Mouse (Mus musculus): ENCODE measurements around the gene E2f8. TPM values are rescaled to one million over a fixed set of nuclear protein-coding genes. Genes with fewer than 3 reads are reported as not detected.

E2f8 gene
- polyA plus RNA-seq, 1 experiment: 4.8 TPM

GRCm38 (mm10) chr7:48917463-48917862 is 36.1 kb upstream of the E2f8 start:
- Histone ChIP-seq H3K4me1 (ENCODE audit: control insufficient read depth, insufficient read depth, insufficient read length, low read length) (peaks cover 4% of the 10 kb centered on the region; the same call in 1 of the 2 replicates), H3K4me3 (ENCODE audit: low read depth, low read length) (no peak overlapping the region)
- 25% methylated on average over 5 of the region's 5 CpGs for WGBS

DNA sequence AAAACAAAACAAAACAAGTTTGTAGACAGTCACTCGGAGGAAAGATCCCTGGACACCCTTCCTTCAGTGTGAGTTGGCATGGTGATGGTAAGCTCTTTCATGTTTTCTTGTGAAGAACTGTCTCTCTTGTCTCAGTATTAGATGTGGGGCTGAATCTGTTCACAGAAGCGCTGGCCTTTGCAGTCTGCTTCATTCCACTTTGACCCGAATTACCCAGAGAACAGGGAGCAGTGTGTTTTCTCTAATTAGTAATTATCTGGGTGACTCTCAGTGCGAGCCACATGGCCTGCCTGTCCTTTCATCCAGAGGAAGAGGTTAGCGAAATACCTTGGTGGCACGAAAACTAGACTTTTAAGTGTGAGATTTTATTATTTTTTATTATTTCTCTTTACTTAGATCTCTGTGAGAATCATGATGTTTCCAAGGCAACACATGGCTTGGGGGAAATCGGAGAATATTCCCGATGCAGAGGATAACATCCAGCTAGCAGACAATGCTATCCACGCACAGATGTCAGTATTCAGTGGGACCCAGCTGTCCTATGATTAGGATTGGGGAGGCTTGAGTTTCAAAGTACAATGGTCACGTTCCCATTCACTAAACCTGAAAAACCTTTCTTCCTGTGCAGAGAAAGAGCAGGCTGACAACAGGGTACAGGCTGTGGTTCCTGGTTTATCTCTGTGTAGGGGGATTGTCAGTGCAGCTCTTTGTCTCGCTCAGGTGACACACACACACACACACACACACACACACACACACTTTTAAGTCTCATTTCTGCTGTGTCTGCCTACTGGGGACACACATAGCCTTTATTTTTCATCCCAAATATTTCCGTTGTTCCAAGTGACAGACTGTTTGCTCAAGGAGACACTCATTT is 33.5 kb upstream of the E2f8 start:
- TF ChIP-seq CTCF (IDR thresholded peaks at IDR 0.05; ENCODE audit: extremely low read depth, insufficient read length, insufficient replicate concordance, low read depth, low read length) (no peak), POLR2A (IDR thresholded peaks at IDR 0.05; ENCODE audit: low read depth, low read length) (no peak)

More at GRCm38 (mm10) chr7:48917463-48917862, 36.1 kb upstream of the E2f8 start:
- H3K27me3 ChIP-seq (ENCODE audit: control insufficient read depth, insufficient read depth, low read length): no peaks in the 10 kb centered on the region
- H3K27ac ChIP-seq (ENCODE audit: insufficient read depth, low read depth, low read length): no peak overlapping the region
- no peak for TF ChIP-seq POLR2A (IDR thresholded peaks at IDR 0.05; ENCODE audit: low read depth, low read length)
- no peak for TF ChIP-seq CTCF (IDR thresholded peaks at IDR 0.05; ENCODE audit: extremely low read depth, insufficient read length, insufficient replicate concordance, low read depth, low read length)
- no peaks in the 10 kb centered on the region for H3K36me3 ChIP-seq (ENCODE audit: control insufficient read depth, insufficient read depth, low read length)

DNA sequence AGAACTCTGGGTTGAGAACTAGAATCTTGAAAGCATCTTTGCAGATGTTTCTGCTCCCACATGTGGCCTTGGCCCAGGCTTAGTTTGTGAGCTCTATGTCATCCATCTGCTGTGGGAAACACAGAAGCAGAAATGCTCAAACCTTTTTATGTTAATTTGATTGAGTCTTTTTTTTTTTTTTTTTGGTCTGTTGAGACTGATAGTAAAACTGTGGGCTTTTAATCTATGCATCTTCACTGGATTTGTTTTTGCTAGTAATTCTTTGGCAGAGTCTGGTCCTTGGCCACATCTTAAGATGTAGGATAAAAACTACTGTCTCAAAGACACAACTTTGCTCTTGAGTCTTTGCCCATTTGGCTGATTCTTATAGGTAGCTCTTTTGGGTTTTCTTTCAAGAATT is 29.8 kb upstream of the E2f8 start:
- Histone ChIP-seq H3K4me3 (ENCODE audit: low read depth, low read length) (no peak overlapping the region), H3K27ac (ENCODE audit: insufficient read depth, low read depth, low read length) (no peak overlapping the region), H3K4me1 (ENCODE audit: control insufficient read depth, insufficient read depth, insufficient read length, low read length) (peaks cover 4% of the 10 kb centered on the region; the same call in 1 of the 2 replicates), H3K36me3 (ENCODE audit: control insufficient read depth, insufficient read depth, low read length) (no peaks in the 10 kb centered on the region), H3K27me3 (ENCODE audit: control insufficient read depth, insufficient read depth, low read length) (no peaks in the 10 kb centered on the region)
- TF ChIP-seq POLR2A (IDR thresholded peaks at IDR 0.05; ENCODE audit: low read depth, low read length) (no peak), CTCF (IDR thresholded peaks at IDR 0.05; ENCODE audit: extremely low read depth, insufficient read length, insufficient replicate concordance, low read depth, low read length) (no peak)

More for the DNA sequence above, 33.5 kb upstream of the E2f8 start:
- WGBS: 75% methylated on average over 12 of the region's 12 CpGs
- Histone ChIP-seq H3K4me1 (ENCODE audit: control insufficient read depth, insufficient read depth, insufficient read length, low read length) (peaks cover 4% of the 10 kb centered on the region; the same call in 1 of the 2 replicates), H3K4me3 (ENCODE audit: low read depth, low read length) (no peak overlapping the region), H3K27ac (ENCODE audit: insufficient read depth, low read depth, low read length) (no peak overlapping the region), H3K36me3 (ENCODE audit: control insufficient read depth, insufficient read depth, low read length) (no peaks in the 10 kb centered on the region), H3K27me3 (ENCODE audit: control insufficient read depth, insufficient read depth, low read length) (no peaks in the 10 kb centered on the region)

DNA sequence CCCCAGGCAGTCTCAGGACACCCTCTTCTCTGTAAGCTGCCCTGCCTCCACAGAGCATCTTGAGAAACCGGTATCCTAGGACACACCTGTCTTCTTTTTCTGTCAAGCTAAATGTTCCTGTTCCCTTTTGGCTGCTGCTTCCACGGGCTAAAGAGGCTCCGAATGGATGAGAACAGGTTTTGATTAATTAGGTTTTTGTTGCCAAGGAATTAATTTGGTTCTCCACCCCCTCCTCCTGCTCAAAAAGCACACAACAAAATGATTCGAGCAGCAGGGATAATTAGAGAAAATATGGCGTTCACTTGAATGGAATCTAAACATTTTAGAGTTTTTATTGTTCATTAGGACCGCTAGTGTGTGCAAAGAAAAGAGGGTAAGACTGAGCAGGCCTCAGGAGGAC is 28.9 kb upstream of the E2f8 start:
- H3K27ac ChIP-seq (ENCODE audit: insufficient read depth, low read depth, low read length): 0 out of 2 replicates have a peak overlapping the region, but pooled peaks have one; percentile 15
- 73% methylated on average over 6 of the region's 6 CpGs for WGBS

GRCm38 (mm10) chr7:48909342-48909671 is 27.9 kb upstream of the E2f8 start:
- Histone ChIP-seq H3K4me1 (ENCODE audit: control insufficient read depth, insufficient read depth, insufficient read length, low read length) (peaks cover 4% of the 10 kb centered on the region; the same call in 1 of the 2 replicates), H3K27me3 (ENCODE audit: control insufficient read depth, insufficient read depth, low read length) (no peaks in the 10 kb centered on the region), H3K36me3 (ENCODE audit: control insufficient read depth, insufficient read depth, low read length) (no peaks in the 10 kb centered on the region), H3K27ac (ENCODE audit: insufficient read depth, low read depth, low read length) (peak overlapping the region; percentile 80), H3K4me3 (ENCODE audit: low read depth, low read length) (no peak overlapping the region)
- TF ChIP-seq POLR2A (IDR thresholded peaks at IDR 0.05; ENCODE audit: low read depth, low read length) (no peak), CTCF (IDR thresholded peaks at IDR 0.05; ENCODE audit: extremely low read depth, insufficient read length, insufficient replicate concordance, low read depth, low read length) (no peak)
- WGBS: 52% methylated on average over 4 of the region's 4 CpGs

More for the DNA sequence above, 28.9 kb upstream of the E2f8 start:
- peaks cover 4% of the 10 kb centered on the region; the same call in 1 of the 2 replicates for H3K4me1 ChIP-seq (ENCODE audit: control insufficient read depth, insufficient read depth, insufficient read length, low read length)
- no peak overlapping the region for H3K4me3 ChIP-seq (ENCODE audit: low read depth, low read length)
- no peaks in the 10 kb centered on the region for H3K36me3 ChIP-seq (ENCODE audit: control insufficient read depth, insufficient read depth, low read length)
- TF ChIP-seq CTCF (IDR thresholded peaks at IDR 0.05; ENCODE audit: extremely low read depth, insufficient read length, insufficient replicate concordance, low read depth, low read length) (no peak), POLR2A (IDR thresholded peaks at IDR 0.05; ENCODE audit: low read depth, low read length) (no peak)
- H3K27me3 ChIP-seq (ENCODE audit: control insufficient read depth, insufficient read depth, low read length): no peaks in the 10 kb centered on the region

DNA sequence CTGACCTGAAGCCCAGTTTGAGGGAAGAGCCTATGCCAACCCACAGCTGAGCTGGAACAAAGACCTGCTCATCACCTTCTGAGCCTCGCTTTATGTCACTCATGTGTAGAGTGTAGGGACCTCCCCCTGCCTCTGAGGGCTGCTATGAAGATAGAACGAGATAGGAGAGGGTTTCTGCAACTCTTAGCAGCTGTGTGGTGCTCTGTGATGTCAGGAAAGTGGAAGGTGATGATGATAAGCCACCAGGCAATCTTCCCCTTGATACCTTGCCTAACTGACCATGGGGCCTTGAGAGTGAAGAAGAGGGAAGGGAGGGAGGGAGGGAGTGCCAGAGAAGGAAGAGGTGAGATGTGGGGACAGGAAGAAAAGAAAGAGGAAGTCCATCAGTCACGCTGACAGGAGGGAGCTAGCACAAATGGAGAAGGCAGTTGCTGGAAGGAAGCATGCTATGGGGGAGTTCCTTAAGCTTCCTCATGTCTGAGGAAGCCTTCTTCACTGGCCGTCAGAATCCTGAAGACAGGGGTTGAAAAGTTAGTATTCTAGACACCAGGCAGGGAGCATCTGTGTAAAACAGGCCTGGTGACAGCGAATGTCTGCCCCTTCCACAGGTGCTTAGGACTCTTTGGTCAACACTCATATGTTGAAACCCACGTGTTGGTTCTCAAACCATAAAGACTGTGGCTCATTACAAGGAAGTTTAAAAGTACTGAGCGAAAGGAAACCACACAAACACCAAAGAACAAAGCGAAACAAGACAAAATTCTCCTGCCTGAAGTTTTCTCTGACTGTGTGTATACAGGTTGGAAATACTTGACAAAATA is 27.3 kb upstream of the E2f8 start, which contains the start of gene Nav2:
Gene Nav2 (plus strand): TSS at position 196 of the 821 bp plus-strand sequence.
- TF ChIP-seq POLR2A (IDR thresholded peaks at IDR 0.05; ENCODE audit: low read depth, low read length): no peak
- TF ChIP-seq CTCF (IDR thresholded peaks at IDR 0.05; ENCODE audit: extremely low read depth, insufficient read length, insufficient replicate concordance, low read depth, low read length): no peak
- Histone ChIP-seq H3K4me3 (ENCODE audit: low read depth, low read length) (no peak within 1 kb of the TSS), H3K27me3 (ENCODE audit: control insufficient read depth, insufficient read depth, low read length) (no peaks in the 10 kb centered on the region), H3K36me3 (ENCODE audit: control insufficient read depth, insufficient read depth, low read length) (no peaks in the 10 kb centered on the region), H3K4me1 (ENCODE audit: control insufficient read depth, insufficient read depth, insufficient read length, low read length) (peaks cover 4% of the 10 kb centered on the region; the same call in 1 of the 2 replicates), H3K27ac (ENCODE audit: insufficient read depth, low read depth, low read length) (peak within 1 kb of the TSS; percentile 80)
- WGBS: 53% methylated on average over 8 of the region's 8 CpGs
